Mouse (Mus musculus) ES-E14 (cell line): Measurements from ENCODE around the gene Efna5.

Experiments used
- HCFC1 ChIP-seq: IDR thresholded peaks from 2 replicates; pipeline ENCODE4 v1.6.1; 2012; ENCODE audit warnings: low read length, inconsistent platforms, borderline replicate concordance; ENCODE audit not compliant: insufficient read depth
- ZC3H11A ChIP-seq: IDR thresholded peaks from 2 replicates; pipeline ENCODE4 v1.6.1; 2012; ENCODE audit warnings: low read depth, mild to moderate bottlenecking, inconsistent platforms, low read length, borderline replicate concordance
- ZNF384 ChIP-seq: IDR thresholded peaks from 2 replicates; pipeline ENCODE4 v1.6.1; 2012; ENCODE audit warnings: low read depth, low read length, inconsistent platforms

- TF ChIP-seq ZNF384 (no peak), ZC3H11A (no peak), HCFC1 (no peak)
These were observed 9.9 kb downstream of the Efna5 start for GRCm38 (mm10) chr17:62871191-62871590.
